Mouse (Mus musculus) embryo, embryonic 11 days (tissue): ENCODE results near the gene Rps27l.
"Not testable (repeated sequence)": the region's sequence is repeated elsewhere in the genome, so short reads cannot be mapped to it uniquely, and the experiment has no call there.

ENCODE experiments used
- DNase-seq: peaks from one replicate; pipeline ENCODE4 v3.0.0-alpha.2; 2015

Rps27l gene

GRCm38 (mm10) chr9:66945647-66946641, at the start of gene Rps27l:
Gene Rps27l, plus strand, starts transcription at chr9:66946086.
- DNase-seq: peak; percentile 96

- DNase-seq: no peak
These were observed 48.9 kb upstream of the Rps27l start for GRCm38 (mm10) chr9:66896951-66897350.

GRCm38 (mm10) chr9:66897851-66898250, 48.0 kb upstream of the Rps27l start:
- DNase-seq: no peak

- DNase-seq: no peak
These were observed 46.8 kb upstream of the Rps27l start for GRCm38 (mm10) chr9:66899072-66899471.

- DNase-seq: no peak
These were observed 46.4 kb upstream of the Rps27l start for GRCm38 (mm10) chr9:66899526-66899925.

- no peak for DNase-seq
These were observed 39.9 kb upstream of the Rps27l start for GRCm38 (mm10) chr9:66905990-66906389.

GRCm38 (mm10) chr9:66907126-66907525, 38.8 kb upstream of the Rps27l start:
- DNase-seq: no peak

- no peak for DNase-seq
These were observed 38.0 kb upstream of the Rps27l start for GRCm38 (mm10) chr9:66907746-66908397.

GRCm38 (mm10) chr9:66909922-66910321, 36.0 kb upstream of the Rps27l start:
- no peak for DNase-seq

GRCm38 (mm10) chr9:66910677-66911076, 35.2 kb upstream of the Rps27l start:
- no peak for DNase-seq

- no peak for DNase-seq
These were observed 33.6 kb upstream of the Rps27l start for GRCm38 (mm10) chr9:66912304-66912703.

- not testable (repeated sequence) for DNase-seq
These were observed 32.5 kb upstream of the Rps27l start for GRCm38 (mm10) chr9:66913254-66913934.

GRCm38 (mm10) chr9:66914540-66914939, 31.3 kb upstream of the Rps27l start:
- no peak for DNase-seq

- DNase-seq: no peak
These were observed 30.5 kb upstream of the Rps27l start for GRCm38 (mm10) chr9:66915401-66915800.

- no peak for DNase-seq
These were observed 29.8 kb upstream of the Rps27l start for GRCm38 (mm10) chr9:66915869-66916785.

- no peak for DNase-seq
These were observed 28.5 kb upstream of the Rps27l start for GRCm38 (mm10) chr9:66917216-66917891.

GRCm38 (mm10) chr9:66917892-66918255, 28.0 kb upstream of the Rps27l start:
- no peak for DNase-seq

- DNase-seq: peak; percentile 41
These were observed 27.1 kb upstream of the Rps27l start for GRCm38 (mm10) chr9:66918672-66919330.

- DNase-seq: peak; percentile 99
These were observed 26.4 kb upstream of the Rps27l start, which contains the start of gene Rab8b for GRCm38 (mm10) chr9:66919382-66919971. Gene Rab8b, minus strand, starts transcription at chr9:66919687.

GRCm38 (mm10) chr9:66919981-66920380, 25.9 kb upstream of the Rps27l start:
- peak; percentile 61 for DNase-seq
